Mouse (Mus musculus): Measurements from ENCODE around the gene Ssu2.
A peak's percentile ranks its signal among the peaks of the same experiment; 100 is the strongest.

Ssu2 gene

DNA sequence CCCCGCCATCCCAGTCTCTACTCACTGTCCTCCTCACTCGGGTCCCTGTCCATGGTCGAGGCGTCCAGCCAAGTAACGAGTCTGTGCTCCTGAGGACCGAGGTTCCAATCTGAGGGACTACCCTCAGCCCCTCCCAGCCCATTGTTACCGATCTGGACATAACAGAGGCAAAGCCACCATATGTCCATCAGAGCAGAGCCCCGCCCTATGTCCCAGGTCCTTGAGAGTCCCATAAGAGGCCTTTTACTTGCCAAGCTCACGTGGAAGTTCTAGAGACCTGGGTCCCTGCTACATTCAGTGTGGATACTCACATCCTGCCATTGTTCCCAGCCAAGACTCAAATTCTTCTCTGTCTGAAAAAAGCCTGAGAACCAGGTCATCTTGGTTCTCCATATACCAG, at the start of gene Ssu2:
TSS of gene Ssu2 (minus strand) at position 77 of the 400 bp plus-strand sequence.
- DNase-seq = no peak

DNA sequence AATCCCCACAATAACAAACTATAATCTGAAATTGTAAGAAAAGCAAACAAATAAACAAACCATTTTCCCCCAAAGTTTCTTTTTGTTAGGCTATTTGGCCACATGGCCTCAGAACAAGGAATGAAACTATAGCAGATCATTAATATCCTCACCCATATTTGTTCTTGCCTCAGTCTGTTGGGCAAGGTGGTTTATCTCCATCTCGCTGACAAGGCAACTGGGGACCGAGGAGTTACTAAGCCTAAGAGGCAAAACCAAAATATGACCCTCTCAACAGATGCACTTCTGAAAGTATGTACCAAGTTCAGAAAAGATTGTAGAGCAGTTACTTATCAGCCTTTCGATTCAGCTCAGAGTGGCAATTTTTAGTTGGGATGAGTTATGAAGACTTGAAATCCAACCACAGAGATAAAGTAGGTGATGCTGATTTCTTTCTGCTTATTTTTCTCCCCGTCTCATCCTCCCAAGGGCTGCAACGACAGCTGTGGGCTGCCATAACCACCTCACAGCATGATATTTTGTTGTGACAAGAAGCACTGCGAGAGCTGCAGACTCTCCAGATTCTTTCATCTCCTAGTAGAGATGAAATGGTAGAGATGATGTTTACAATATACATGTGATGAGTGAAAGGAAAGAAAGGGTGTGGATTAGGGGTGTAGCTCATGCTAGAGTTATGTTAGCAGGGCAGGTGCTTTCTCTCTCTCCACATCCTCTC, 38.4 kb upstream of the Ssu2 start:
- no peak for DNase-seq

- no peak for DNase-seq
Measured at GRCm38 (mm10) chr6:112423746-112424501, 36.1 kb upstream of the Ssu2 start.

DNA sequence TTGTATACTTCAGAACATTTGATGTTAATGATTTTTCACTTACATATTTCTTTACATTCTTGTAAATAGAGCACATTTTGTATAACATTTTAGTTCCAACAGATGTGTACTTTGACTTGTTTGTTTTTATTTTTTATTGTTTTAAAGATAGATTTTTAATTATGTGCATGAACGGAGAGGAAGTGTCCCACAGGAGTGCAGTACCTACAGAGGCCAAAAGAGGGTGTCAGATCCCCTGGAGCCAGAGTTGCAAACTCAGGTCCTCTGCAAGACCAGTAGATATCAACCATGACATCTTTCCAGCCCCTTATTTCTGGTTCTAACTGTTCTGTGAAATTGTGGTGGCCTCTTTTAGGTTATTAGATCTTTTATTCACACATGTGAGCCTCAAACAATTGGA, 33.1 kb upstream of the Ssu2 start:
- no peak for DNase-seq

- no peak for DNase-seq
Measured at GRCm38 (mm10) chr6:112419333-112419732, 31.5 kb upstream of the Ssu2 start.

- DNase-seq = no peak
Measured at GRCm38 (mm10) chr6:112404111-112404510, 16.3 kb upstream of the Ssu2 start.

- peak; percentile 74 for DNase-seq
Measured at GRCm38 (mm10) chr6:112401953-112402683, 14.3 kb upstream of the Ssu2 start.

DNA sequence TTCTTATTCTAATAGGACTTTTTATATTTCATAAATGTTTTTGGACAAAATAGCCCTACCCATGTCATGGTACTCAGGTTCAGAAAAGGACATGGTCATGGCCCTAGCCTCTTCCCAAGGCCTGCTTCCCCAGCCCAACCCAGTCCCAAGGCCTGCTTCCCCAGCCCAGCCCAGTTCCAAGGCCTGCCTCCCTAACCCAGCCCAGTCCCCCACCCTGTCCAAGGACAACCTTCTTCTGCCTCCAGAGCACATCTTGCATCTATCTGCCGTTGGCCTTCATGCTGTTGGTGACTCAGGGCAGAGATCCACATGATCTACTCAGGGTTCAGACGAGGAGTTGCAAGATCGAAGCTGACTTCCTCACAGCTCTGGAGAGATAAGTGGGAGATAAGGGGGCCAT, 9.5 kb upstream of the Ssu2 start:
- no peak for DNase-seq

DNA sequence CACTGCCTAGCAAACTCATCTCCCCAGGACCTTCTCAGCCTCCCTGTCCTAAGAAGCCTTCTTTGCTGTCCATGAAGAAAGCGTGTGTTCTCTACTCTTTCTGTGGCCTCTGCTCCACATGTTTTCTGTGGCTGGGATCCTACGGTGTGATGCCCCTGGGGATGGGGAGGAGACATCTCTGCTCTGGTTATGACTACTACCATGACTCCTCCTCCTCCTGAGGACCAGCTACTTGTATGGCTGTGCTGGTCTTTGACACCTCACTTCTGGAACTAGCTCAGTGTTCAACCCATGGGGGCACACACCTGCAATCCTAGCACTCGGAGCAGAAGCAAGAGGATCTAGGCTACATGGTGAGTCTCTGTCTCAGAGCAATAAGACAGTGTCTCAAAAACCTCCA, 8.5 kb upstream of the Ssu2 start:
- DNase-seq = no peak

GRCm38 (mm10) chr6:112388385-112388784, 562 bp upstream of the Ssu2 start:
- no peak for DNase-seq

GRCm38 (mm10) chr6:112386260-112386659, 1.6 kb downstream of the Ssu2 start:
- no peak for DNase-seq

DNA sequence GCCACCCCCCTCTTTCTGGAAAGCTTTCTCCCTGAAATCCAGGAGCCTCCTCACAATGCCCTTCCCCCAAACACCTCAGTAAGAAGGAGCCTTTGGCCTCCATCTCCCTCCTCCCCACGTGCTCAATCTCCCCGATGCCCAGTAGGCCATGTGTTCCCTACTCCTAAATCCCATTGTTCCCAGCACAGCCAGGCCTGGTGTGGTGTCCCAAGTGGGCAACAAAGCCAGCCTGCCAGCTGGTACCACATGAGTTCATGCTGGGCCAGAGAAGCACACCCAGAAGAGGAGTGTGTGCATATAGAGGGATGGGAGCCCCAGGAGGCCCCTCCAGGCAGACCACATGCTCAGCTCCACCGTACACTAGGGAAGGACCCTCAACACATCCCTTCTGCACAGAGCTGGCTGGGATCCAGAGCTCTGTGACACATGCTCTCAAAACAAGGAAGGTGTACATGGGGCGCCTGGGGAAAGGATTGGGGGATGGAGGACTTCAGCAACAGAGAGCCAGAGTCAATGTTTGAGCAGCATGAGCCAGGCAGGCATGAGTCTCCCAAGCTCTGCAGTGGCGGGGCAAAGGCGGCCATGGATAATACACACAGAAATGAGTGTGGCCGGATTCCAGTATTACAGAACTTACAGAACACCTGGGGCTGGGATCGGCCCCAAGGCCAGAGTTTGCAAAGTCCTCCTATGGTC, 4.7 kb downstream of the Ssu2 start:
- DNase-seq = no peak

DNA sequence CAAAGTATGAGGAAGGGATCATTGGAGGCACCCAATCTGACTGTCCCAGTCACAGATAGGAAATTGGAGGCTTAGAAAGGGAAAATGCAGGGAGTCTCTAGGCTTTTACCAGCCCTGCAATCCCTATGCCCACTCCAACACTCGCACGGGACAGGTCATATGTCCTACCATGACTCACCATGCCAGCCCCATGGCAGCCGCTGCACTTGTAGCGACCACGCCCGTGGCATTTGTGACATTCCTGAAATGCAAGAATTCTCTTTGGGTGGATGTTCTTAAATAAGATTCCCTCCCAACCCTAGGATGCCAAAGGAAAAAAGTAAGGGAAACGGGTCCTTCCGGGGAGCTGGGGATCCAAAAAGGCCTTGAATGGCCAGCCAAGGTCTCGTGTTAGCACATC, 8.8 kb downstream of the Ssu2 start:
- DNase-seq = no peak

GRCm38 (mm10) chr6:112375661-112376392, 12.0 kb downstream of the Ssu2 start:
- DNase-seq = no peak

- DNase-seq = no peak
Measured at GRCm38 (mm10) chr6:112373886-112374585, 13.8 kb downstream of the Ssu2 start.

- no peak for DNase-seq
Measured at GRCm38 (mm10) chr6:112365294-112365693, 22.5 kb downstream of the Ssu2 start.

- no peak for DNase-seq
Measured at GRCm38 (mm10) chr6:112364581-112364980, 23.2 kb downstream of the Ssu2 start.

GRCm38 (mm10) chr6:112362349-112362958, 25.4 kb downstream of the Ssu2 start:
- peak; percentile 45 for DNase-seq

- no peak for DNase-seq
Measured at GRCm38 (mm10) chr6:112360676-112361075, 27.1 kb downstream of the Ssu2 start.

GRCm38 (mm10) chr6:112359341-112359740, 28.5 kb downstream of the Ssu2 start:
- no peak for DNase-seq

- DNase-seq = no peak
Measured at GRCm38 (mm10) chr6:112350452-112350851, 37.4 kb downstream of the Ssu2 start.

All from kidney, adult 11 months (tissue).